10 mouse cellular contexts compared by ENCODE assay signal in genomic region chr14:25719371-25719770, GRCm38 (mm10). TPM values are rescaled to one million over a fixed set of nuclear protein-coding genes. Genes with fewer than 3 reads are reported as not detected.
DNase-seq lines count a peak whose midpoint lies in the region; ATAC-seq lines count a peak whose summit lies in the region.
"Had no signal": no experiment of that assay in that cellular context is flagged by ENCODE, and none has a peak within 500 bp of the region (broad histone marks: within the 10 kb centered on the region; RNA-seq: fewer than 3 reads in every experiment).

No protein-coding gene starts in this region.

- H3K9me3 ChIP-seq in intestine, embryonic 15.5 days, result no peaks in the 10 kb centered on the region

- H3K27ac ChIP-seq in intestine, embryonic 15.5 days, result peak overlapping the region; percentile 74
- H3K27ac ChIP-seq: liver, embryonic 14.5 days had no signal

- peak; percentile 61 for DNase-seq in A20 (ENCODE audit: low read depth, low spot score)
- DNase-seq in CD8-positive naive resting alpha-beta T cell, adult 2 months (ENCODE audit: low read depth in 2 of 2, low spot score in 2 of 2), result peak; percentile 62 to 77
- DNase-seq in spleen, adult 12 weeks (ENCODE audit: low spot score), result peak; percentile 37
- DNase-seq in neural tube, embryonic 10.5 days (ENCODE audit: extremely low spot score, low spot score), result no peak
- DNase-seq in cerebellum, adult 11-12 months, result no peak
- DNase-seq in frontal cortex, postnatal 10 days (ENCODE audit: low spot score in 2 of 2), result no peak
- no peak for DNase-seq in right cerebral cortex, postnatal 25 days
- DNase-seq: gastrocnemius, postnatal 10 days had no signal

- H3K9ac ChIP-seq in intestine, embryonic 15.5 days, result no peak overlapping the region
- H3K9ac ChIP-seq: liver, embryonic 14.5 days had no signal

- no peaks in the 10 kb centered on the region for H3K27me3 ChIP-seq in intestine, embryonic 15.5 days (replicated peaks)

- H3K4me3 ChIP-seq in intestine, embryonic 15.5 days (replicated peaks), result no peak overlapping the region

- no peak overlapping the region; the same call in 1 of the 2 replicates for H3K4me2 ChIP-seq in intestine, embryonic 15.5 days (replicated peaks)

- 58% methylated on average over 9 of the region's 9 CpGs for WGBS in intestine, embryonic 15.5 days

- ATAC-seq in intestine, embryonic 15.5 days, result peak; percentile 29

- H3K4me1 ChIP-seq in intestine, embryonic 15.5 days (replicated peaks), result peaks cover 29% of the 10 kb centered on the region

- H3K36me3 ChIP-seq in intestine, embryonic 15.5 days, result no peaks in the 10 kb centered on the region; the same call in 1 of the 2 replicates

RNA-seq across cellular contexts. Expression of gene Ppif, which starts 25.4 kb away (rescaled TPM):
- 89.9 and 90.5 TPM in 2 replicates for polyA plus RNA-seq in intestine, embryonic 15.5 days (2015; fragmentation: Nextera tagmentation; extraction: Ambion mirVana)

RNA-seq across cellular contexts. Expression of gene Zcchc24, which starts 49.5 kb away (rescaled TPM):
- 20.6 and 21.0 TPM in 2 replicates for polyA plus RNA-seq in intestine, embryonic 15.5 days (2015; fragmentation: Nextera tagmentation; extraction: Ambion mirVana)

Comparison
In these comparisons a context has a peak if more than half of its experiments do, and no peak if none do; other contexts are left out.
1. DNase-seq: peak in A20 (single experiment), CD8-positive naive resting alpha-beta T cell, adult 2 months (2 of 2) and spleen, adult 12 weeks (single experiment); none in neural tube, embryonic 10.5 days (single experiment), cerebellum, adult 11-12 months (single experiment), frontal cortex, postnatal 10 days (0 of 2) and right cerebral cortex, postnatal 25 days (single experiment).